Mouse (Mus musculus): ENCODE measurements around the gene Lin28b. TPM values are rescaled to one million over a fixed set of nuclear protein-coding genes. Genes with fewer than 3 reads are reported as not detected.

The Lin28b gene
- polyA plus RNA-seq, 1 experiment from 2014 or later, result 1.4 TPM

DNA sequence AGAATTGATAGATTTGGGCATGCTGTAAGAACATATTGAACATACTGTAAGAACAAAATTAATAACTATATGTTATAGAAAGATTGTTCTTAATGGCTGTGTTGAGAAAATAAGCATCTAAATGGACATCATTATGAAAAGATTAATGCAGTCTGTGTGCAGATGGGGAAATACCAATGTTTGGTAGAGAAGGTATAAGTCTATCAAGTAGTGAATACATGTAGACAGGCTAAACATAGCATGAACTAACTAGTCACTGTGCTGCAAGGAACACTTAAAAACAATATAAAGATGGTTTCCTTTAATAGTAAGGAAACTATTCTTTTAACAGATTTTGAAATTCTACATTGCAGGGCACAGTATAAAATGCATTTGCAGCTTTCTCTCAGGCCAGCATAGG lies 39.6 kb downstream of the Lin28b start:
- H3K4me3 ChIP-seq (ENCODE audit: low read depth, low read length), result no peak overlapping the region
- ATAC-seq (replicated peaks; ENCODE audit: low FRiP score, low TSS enrichment, low read depth), result no peak
- no peak overlapping the region for H3K27ac ChIP-seq (ENCODE audit: low read depth)
- no peak overlapping the region for H3K9ac ChIP-seq (ENCODE audit: low read length)
- no peaks in the 10 kb centered on the region for H3K36me3 ChIP-seq (ENCODE audit: control insufficient read depth, insufficient read depth, low read length)
- peak overlapping the region; percentile 40 for H3K4me2 ChIP-seq (ENCODE audit: low read length)
- no peaks in the 10 kb centered on the region for H3K4me1 ChIP-seq (replicated peaks; ENCODE audit: control insufficient read depth, insufficient read depth, low read length)
- DNase-seq (ENCODE audit: low spot score), result no peak
- no peaks in the 10 kb centered on the region for H3K27me3 ChIP-seq (replicated peaks; ENCODE audit: control insufficient read depth, insufficient read depth, low read length)
- no peaks in the 10 kb centered on the region for H3K9me3 ChIP-seq (ENCODE audit: control insufficient read depth, low read length)

DNA sequence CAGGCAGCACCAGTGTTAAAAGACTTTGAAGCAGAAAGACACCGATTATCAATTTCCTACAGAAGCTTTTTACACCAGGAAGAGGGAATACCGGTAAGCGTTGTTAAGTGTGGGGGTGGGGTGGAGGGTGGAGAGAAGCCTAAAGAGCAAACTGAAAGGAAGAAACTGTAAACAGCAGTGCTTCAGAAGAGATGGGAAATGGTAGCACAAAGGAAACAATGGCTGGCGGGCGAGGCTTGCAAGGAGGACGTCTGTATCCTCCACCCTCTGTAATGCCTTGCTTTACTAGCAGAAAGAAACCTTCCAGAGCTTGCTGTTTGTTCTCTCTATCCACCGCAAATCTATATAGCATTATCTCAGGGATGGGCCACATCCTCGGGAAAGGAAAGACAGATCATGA lies 40.0 kb downstream of the Lin28b start:
- Histone ChIP-seq H3K36me3 (ENCODE audit: control insufficient read depth, insufficient read depth, low read length) (no peaks in the 10 kb centered on the region), H3K4me2 (ENCODE audit: low read length) (peak overlapping the region; percentile 40), H3K4me3 (ENCODE audit: low read depth, low read length) (peak overlapping the region; percentile 18; the same call in 1 of the 2 replicates), H3K27ac (ENCODE audit: low read depth) (no peak overlapping the region), H3K4me1 (replicated peaks; ENCODE audit: control insufficient read depth, insufficient read depth, low read length) (no peaks in the 10 kb centered on the region), H3K27me3 (replicated peaks; ENCODE audit: control insufficient read depth, insufficient read depth, low read length) (no peaks in the 10 kb centered on the region), H3K9me3 (ENCODE audit: control insufficient read depth, low read length) (no peaks in the 10 kb centered on the region), H3K9ac (ENCODE audit: low read length) (0 out of 2 replicates have a peak overlapping the region, but pooled peaks have one; percentile 32)
- ATAC-seq (replicated peaks; ENCODE audit: low FRiP score, low TSS enrichment, low read depth) (no peak), DNase-seq (ENCODE audit: low spot score) (no peak)
- 4% methylated on average over 8 of the region's 8 CpGs for WGBS

DNA sequence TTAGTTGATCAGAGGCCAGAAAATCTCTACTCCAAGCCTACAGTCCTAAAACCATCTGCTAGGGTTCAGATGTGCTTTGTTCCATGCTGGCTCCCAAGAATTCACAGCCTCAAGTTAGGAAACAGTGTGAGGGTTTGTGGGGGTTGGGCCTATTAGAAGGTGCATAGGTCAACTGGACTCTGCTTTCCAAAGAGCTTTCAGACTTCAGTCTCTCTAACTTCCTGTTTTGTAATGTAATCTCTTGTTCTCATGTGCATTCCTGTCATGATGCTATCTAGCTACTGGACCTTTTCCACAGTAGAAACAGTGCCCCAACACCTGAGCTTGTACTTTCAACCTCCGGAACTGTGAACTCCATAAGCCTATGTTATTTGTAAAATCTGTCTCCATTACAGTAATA lies 63.8 kb downstream of the Lin28b start:
- ATAC-seq (replicated peaks; ENCODE audit: low FRiP score, low TSS enrichment, low read depth) (no peak), DNase-seq (ENCODE audit: low spot score) (no peak)
- H3K36me3 ChIP-seq (ENCODE audit: control insufficient read depth, insufficient read depth, low read length), result no peaks in the 10 kb centered on the region
- no peaks in the 10 kb centered on the region for H3K27me3 ChIP-seq (replicated peaks; ENCODE audit: control insufficient read depth, insufficient read depth, low read length)
- WGBS, result 59% methylated on average over 1 of the region's 1 CpGs
- H3K27ac ChIP-seq (ENCODE audit: low read depth), result no peak overlapping the region
- H3K9ac ChIP-seq (ENCODE audit: low read length), result no peak overlapping the region
- no peak overlapping the region for H3K4me2 ChIP-seq (ENCODE audit: low read length)
- H3K4me1 ChIP-seq (replicated peaks; ENCODE audit: control insufficient read depth, insufficient read depth, low read length), result no peaks in the 10 kb centered on the region; the same call in 1 of the 2 replicates
- no peak overlapping the region for H3K4me3 ChIP-seq (ENCODE audit: low read depth, low read length)
- H3K9me3 ChIP-seq (ENCODE audit: control insufficient read depth, low read length), result no peaks in the 10 kb centered on the region

GRCm38 (mm10) chr10:45412144-45412543 lies 74.1 kb downstream of the Lin28b start:
- ATAC-seq (replicated peaks; ENCODE audit: low FRiP score, low TSS enrichment, low read depth), result no peak
- Histone ChIP-seq H3K4me1 (replicated peaks; ENCODE audit: control insufficient read depth, insufficient read depth, low read length) (no peaks in the 10 kb centered on the region), H3K9me3 (ENCODE audit: control insufficient read depth, low read length) (no peaks in the 10 kb centered on the region), H3K4me3 (ENCODE audit: low read depth, low read length) (no peak overlapping the region), H3K9ac (ENCODE audit: low read length) (no peak overlapping the region), H3K36me3 (ENCODE audit: control insufficient read depth, insufficient read depth, low read length) (no peaks in the 10 kb centered on the region), H3K4me2 (ENCODE audit: low read length) (no peak overlapping the region), H3K27ac (ENCODE audit: low read depth) (no peak overlapping the region), H3K27me3 (replicated peaks; ENCODE audit: control insufficient read depth, insufficient read depth, low read length) (no peaks in the 10 kb centered on the region)
- 77% methylated on average over 5 of the region's 5 CpGs for WGBS
- DNase-seq (ENCODE audit: low spot score), result no peak

GRCm38 (mm10) chr10:45411741-45412140 lies 74.5 kb downstream of the Lin28b start:
- Histone ChIP-seq H3K36me3 (ENCODE audit: control insufficient read depth, insufficient read depth, low read length) (no peaks in the 10 kb centered on the region), H3K9ac (ENCODE audit: low read length) (no peak overlapping the region), H3K27ac (ENCODE audit: low read depth) (no peak overlapping the region), H3K9me3 (ENCODE audit: control insufficient read depth, low read length) (no peaks in the 10 kb centered on the region), H3K4me1 (replicated peaks; ENCODE audit: control insufficient read depth, insufficient read depth, low read length) (no peaks in the 10 kb centered on the region), H3K27me3 (replicated peaks; ENCODE audit: control insufficient read depth, insufficient read depth, low read length) (no peaks in the 10 kb centered on the region), H3K4me2 (ENCODE audit: low read length) (no peak overlapping the region), H3K4me3 (ENCODE audit: low read depth, low read length) (no peak overlapping the region)
- DNase-seq (ENCODE audit: low spot score), result no peak
- ATAC-seq (replicated peaks; ENCODE audit: low FRiP score, low TSS enrichment, low read depth), result no peak
- WGBS, result 68% methylated on average over 2 of the region's 2 CpGs

DNA sequence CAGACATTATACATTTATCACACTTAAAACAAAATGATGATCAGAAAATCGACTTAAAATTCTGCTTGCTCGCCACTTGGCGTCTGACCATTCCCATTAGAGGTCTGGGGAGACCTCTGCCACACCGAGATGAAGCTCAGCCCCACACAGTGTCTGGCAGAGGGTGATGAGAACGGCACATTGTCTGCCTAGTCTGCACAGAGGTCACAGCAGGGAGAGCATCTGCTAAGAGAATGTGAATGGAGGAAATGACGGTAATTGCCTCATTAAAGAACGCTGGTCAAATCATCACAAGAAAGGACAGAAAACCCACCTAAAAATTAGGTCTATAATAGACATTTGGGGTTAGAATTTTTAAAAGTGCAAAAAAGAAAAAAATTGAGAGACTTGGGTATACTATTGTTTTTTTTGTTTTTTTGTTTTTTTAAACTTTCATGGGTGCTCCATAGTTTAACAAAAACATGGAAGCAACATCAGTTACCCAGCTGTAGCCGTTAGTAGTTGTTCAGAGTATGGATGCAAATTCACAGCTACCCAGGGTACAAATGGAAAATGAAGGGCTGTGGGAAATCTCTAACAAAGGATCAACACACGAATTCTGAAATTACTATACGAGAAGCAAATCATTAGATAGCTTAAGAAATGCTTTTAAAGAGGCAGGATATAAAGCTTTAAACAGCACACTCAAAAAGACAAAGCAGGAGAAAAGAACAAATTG lies 75.4 kb downstream of the Lin28b start:
- DNase-seq (ENCODE audit: low spot score), result no peak

GRCm38 (mm10) chr10:45399702-45400243 lies 86.4 kb downstream of the Lin28b start:
- H3K27ac ChIP-seq (ENCODE audit: low read depth), result no peak overlapping the region
- H3K4me1 ChIP-seq (replicated peaks; ENCODE audit: control insufficient read depth, insufficient read depth, low read length), result no peaks in the 10 kb centered on the region
- H3K4me2 ChIP-seq (ENCODE audit: low read length), result no peak overlapping the region
- ATAC-seq (replicated peaks; ENCODE audit: low FRiP score, low TSS enrichment, low read depth) (no peak), DNase-seq (ENCODE audit: low spot score) (no peak)
- H3K9me3 ChIP-seq (ENCODE audit: control insufficient read depth, low read length), result no peaks in the 10 kb centered on the region
- H3K27me3 ChIP-seq (replicated peaks; ENCODE audit: control insufficient read depth, insufficient read depth, low read length), result no peaks in the 10 kb centered on the region
- H3K36me3 ChIP-seq (ENCODE audit: control insufficient read depth, insufficient read depth, low read length), result no peaks in the 10 kb centered on the region
- 74% methylated on average over 7 of the region's 7 CpGs for WGBS
- H3K9ac ChIP-seq (ENCODE audit: low read length), result no peak overlapping the region
- no peak overlapping the region for H3K4me3 ChIP-seq (ENCODE audit: low read depth, low read length)

More for the DNA sequence above, 75.4 kb downstream of the Lin28b start:
- H3K9ac ChIP-seq (ENCODE audit: low read length), result no peak overlapping the region
- H3K27ac ChIP-seq (ENCODE audit: low read depth), result no peak overlapping the region
- no peak overlapping the region for H3K4me2 ChIP-seq (ENCODE audit: low read length)
- ATAC-seq (replicated peaks; ENCODE audit: low FRiP score, low TSS enrichment, low read depth), result no peak
- WGBS, result 48% methylated on average over 10 of the region's 10 CpGs
- no peaks in the 10 kb centered on the region for H3K4me1 ChIP-seq (replicated peaks; ENCODE audit: control insufficient read depth, insufficient read depth, low read length)
- H3K9me3 ChIP-seq (ENCODE audit: control insufficient read depth, low read length), result no peaks in the 10 kb centered on the region
- no peak overlapping the region for H3K4me3 ChIP-seq (ENCODE audit: low read depth, low read length)
- H3K36me3 ChIP-seq (ENCODE audit: control insufficient read depth, insufficient read depth, low read length), result no peaks in the 10 kb centered on the region
- no peaks in the 10 kb centered on the region for H3K27me3 ChIP-seq (replicated peaks; ENCODE audit: control insufficient read depth, insufficient read depth, low read length)

GRCm38 (mm10) chr10:45398211-45398610 lies 88.0 kb downstream of the Lin28b start:
- H3K9ac ChIP-seq (ENCODE audit: low read length), result no peak overlapping the region
- no peak overlapping the region for H3K4me3 ChIP-seq (ENCODE audit: low read depth, low read length)
- no peaks in the 10 kb centered on the region for H3K9me3 ChIP-seq (ENCODE audit: control insufficient read depth, low read length)
- no peaks in the 10 kb centered on the region for H3K36me3 ChIP-seq (ENCODE audit: control insufficient read depth, insufficient read depth, low read length)
- H3K4me1 ChIP-seq (replicated peaks; ENCODE audit: control insufficient read depth, insufficient read depth, low read length), result no peaks in the 10 kb centered on the region
- no peak overlapping the region for H3K27ac ChIP-seq (ENCODE audit: low read depth)
- ATAC-seq (replicated peaks; ENCODE audit: low FRiP score, low TSS enrichment, low read depth) (no peak), DNase-seq (ENCODE audit: low spot score) (no peak)
- H3K27me3 ChIP-seq (replicated peaks; ENCODE audit: control insufficient read depth, insufficient read depth, low read length), result no peaks in the 10 kb centered on the region
- H3K4me2 ChIP-seq (ENCODE audit: low read length), result no peak overlapping the region
- WGBS, result 82% methylated on average over 1 of the region's 1 CpGs

GRCm38 (mm10) chr10:45382637-45382958 lies 103.6 kb downstream of the Lin28b start:
- WGBS, result 66% methylated on average over 3 of the region's 3 CpGs

More at GRCm38 (mm10) chr10:45382637-45382958, 103.6 kb downstream of the Lin28b start:
- Histone ChIP-seq H3K27me3 (replicated peaks; ENCODE audit: control insufficient read depth, insufficient read depth, low read length) (no peaks in the 10 kb centered on the region), H3K9me3 (ENCODE audit: control insufficient read depth, low read length) (no peaks in the 10 kb centered on the region), H3K4me3 (ENCODE audit: low read depth, low read length) (no peak overlapping the region), H3K4me2 (ENCODE audit: low read length) (no peak overlapping the region), H3K4me1 (replicated peaks; ENCODE audit: control insufficient read depth, insufficient read depth, low read length) (no peaks in the 10 kb centered on the region), H3K27ac (ENCODE audit: low read depth) (no peak overlapping the region), H3K9ac (ENCODE audit: low read length) (no peak overlapping the region), H3K36me3 (ENCODE audit: control insufficient read depth, insufficient read depth, low read length) (no peaks in the 10 kb centered on the region)
- ATAC-seq (replicated peaks; ENCODE audit: low FRiP score, low TSS enrichment, low read depth), result no peak
- no peak for DNase-seq (ENCODE audit: low spot score)
